Mouse (Mus musculus): ENCODE results near the gene Arl6ip1.

Arl6ip1 gene

GRCm38 (mm10) chr7:118116787-118117538 lies 12.5 kb downstream of the Arl6ip1 start:
- no peak for DNase-seq (ENCODE audit: low spot score in 2 of 2)

GRCm38 (mm10) chr7:118115877-118116568 lies 13.4 kb downstream of the Arl6ip1 start, which contains the start of gene Rps15a:
Gene Rps15a (minus strand): TSS chr7:118116188.
- peak; percentile 92 to 96 for DNase-seq (ENCODE audit: low spot score in 2 of 2)

GRCm38 (mm10) chr7:118115533-118115876 lies 14.0 kb downstream of the Arl6ip1 start:
- DNase-seq (ENCODE audit: low spot score in 2 of 2) = no peak

- no peak for DNase-seq (ENCODE audit: low spot score in 2 of 2)
These were observed 15.7 kb downstream of the Arl6ip1 start for GRCm38 (mm10) chr7:118113541-118114297.

GRCm38 (mm10) chr7:118111128-118111527 lies 18.3 kb downstream of the Arl6ip1 start:
- no peak for DNase-seq (ENCODE audit: low spot score in 2 of 2)

- DNase-seq (ENCODE audit: low spot score in 2 of 2) = no peak
These were observed 21.8 kb downstream of the Arl6ip1 start for GRCm38 (mm10) chr7:118107671-118108070.

- DNase-seq (ENCODE audit: low spot score in 2 of 2) = peak in 1 of 2 experiments; percentile 35
These were observed 24.9 kb downstream of the Arl6ip1 start for GRCm38 (mm10) chr7:118104458-118105052.

GRCm38 (mm10) chr7:118103462-118104379 lies 25.7 kb downstream of the Arl6ip1 start:
- DNase-seq (ENCODE audit: low spot score in 2 of 2) = no peak

GRCm38 (mm10) chr7:118102678-118103461 lies 26.6 kb downstream of the Arl6ip1 start:
- no peak for DNase-seq (ENCODE audit: low spot score in 2 of 2)

GRCm38 (mm10) chr7:118102231-118102630 lies 27.2 kb downstream of the Arl6ip1 start:
- peak in 1 of 2 experiments; percentile 21 for DNase-seq (ENCODE audit: low spot score in 2 of 2)

GRCm38 (mm10) chr7:118097615-118098014 lies 31.8 kb downstream of the Arl6ip1 start:
- no peak for DNase-seq (ENCODE audit: low spot score in 2 of 2)

- DNase-seq (ENCODE audit: low spot score in 2 of 2) = no peak
These were observed 49.5 kb downstream of the Arl6ip1 start for GRCm38 (mm10) chr7:118079987-118080386.

GRCm38 (mm10) chr7:118079097-118079496 lies 50.4 kb downstream of the Arl6ip1 start:
- no peak for DNase-seq (ENCODE audit: low spot score in 2 of 2)

Data from spleen, postnatal 36 days (tissue).